Mouse (Mus musculus) testis, adult 2 months (tissue): ENCODE measurements around the gene Eef1akmt3.

Experiments
- CTCF ChIP-seq: fragments of 200-500 bp; IDR thresholded peaks from 2 replicates; pipeline ENCODE4 v1.5.1; 2012; ENCODE audit warnings: low read depth, mild to moderate bottlenecking, inconsistent platforms, low read length, moderate library complexity; ENCODE audit not compliant: control insufficient read depth, insufficient read depth, insufficient replicate concordance
- POLR2A ChIP-seq: fragments of 200-500 bp; IDR thresholded peaks from 2 replicates; pipeline ENCODE4 v1.6.1; 2012; ENCODE audit warnings: low read depth, mild to moderate bottlenecking, inconsistent platforms, low read length, moderate library complexity; ENCODE audit not compliant: control insufficient read depth

DNA sequence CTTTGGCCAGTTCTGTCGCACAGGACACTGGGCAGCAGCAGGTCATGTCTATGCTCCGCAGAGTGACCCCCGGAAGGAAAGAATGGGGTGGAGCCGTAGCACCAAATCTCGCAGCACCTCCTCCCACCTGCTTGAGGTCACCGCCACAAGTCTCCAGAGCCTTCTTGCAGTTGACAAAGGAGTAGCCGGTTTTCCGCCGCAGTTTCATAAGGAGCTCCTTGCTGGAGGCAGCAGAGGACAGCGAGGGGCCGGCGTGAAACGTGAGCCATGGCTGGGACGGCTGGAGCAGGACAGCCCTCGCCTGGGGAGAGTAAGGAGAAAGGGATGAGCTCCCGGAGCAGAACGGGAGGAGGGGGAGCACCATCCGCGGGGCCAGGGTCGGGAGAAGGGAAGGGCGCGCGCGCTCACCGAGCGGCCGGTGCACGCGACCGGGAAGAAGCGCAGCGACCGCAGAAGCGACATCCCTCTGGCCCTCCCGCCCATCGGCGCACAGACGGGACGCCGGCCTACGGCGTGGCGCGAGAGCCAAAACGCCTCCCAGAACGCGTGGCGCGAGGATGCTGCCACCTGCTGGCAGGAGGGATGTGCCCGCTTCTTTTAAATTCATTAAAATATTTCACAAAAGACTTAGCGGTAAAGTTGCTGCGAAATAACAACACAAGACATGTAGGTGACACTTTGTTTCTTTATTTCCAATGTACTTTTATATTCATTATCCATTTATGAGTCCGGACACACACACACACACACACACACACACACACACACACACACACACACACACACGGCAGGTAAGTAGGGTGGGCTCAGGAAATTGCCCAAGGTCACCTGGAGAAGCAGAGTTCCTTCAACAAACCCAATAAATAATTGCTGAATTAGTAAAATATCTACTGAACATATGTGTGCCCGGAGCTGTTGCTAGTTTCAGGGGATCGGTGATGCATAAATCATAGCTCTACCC, 10.7 kb downstream of the Eef1akmt3 start, which contains the start of gene Tsfm:
- TF ChIP-seq CTCF = peak; percentile 93
- TF ChIP-seq POLR2A = peak; percentile 66
